In the genomic region with DNA sequence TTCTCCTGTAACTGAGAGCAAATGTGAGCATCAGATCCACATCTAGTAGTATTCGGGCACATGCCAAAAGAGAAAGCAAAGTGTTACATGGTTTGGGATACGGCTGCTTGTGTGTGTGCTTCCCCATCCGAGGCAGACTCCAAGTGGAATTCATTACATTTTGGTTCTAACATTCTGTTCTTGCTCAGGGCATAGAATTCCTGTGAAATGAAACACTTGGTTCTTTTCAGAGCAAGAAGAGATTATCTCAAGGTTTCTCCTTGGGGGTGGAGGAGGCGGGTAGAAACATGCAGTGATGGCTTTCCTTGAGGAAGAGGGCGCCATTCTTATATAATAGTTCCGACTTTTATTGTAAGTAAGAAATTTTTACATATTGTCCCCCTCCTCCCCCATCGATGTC, we compare ENCODE assay signal across 8 mouse cellular contexts. TPM values are rescaled to one million over a fixed set of nuclear protein-coding genes. Genes with fewer than 3 reads are reported as not detected.
DNase-seq lines count a peak whose midpoint lies in the region; ATAC-seq and TF ChIP-seq lines count a peak whose summit lies in the region.

No protein-coding gene starts in this region.

- intact Hi-C loops in heart, postnatal 25 days (cut with DNase I), result loop anchor here (5.0 kb wide), 3 partner anchors 84 to 99 kb away; no protein-coding TSS in a partner anchor

- 58% methylated on average over 7 of the region's 7 CpGs for WGBS in heart, embryonic 10.5 days
- 65% methylated on average over 7 of the region's 7 CpGs for WGBS in hindbrain, postnatal 0 days

- H3K4me2 ChIP-seq in hindbrain, postnatal 0 days (ENCODE audit: low read depth, low read length), result peak overlapping the region; percentile 80

- no peaks in the 10 kb centered on the region for H3K36me3 ChIP-seq in heart, embryonic 10.5 days
- H3K36me3 ChIP-seq in hindbrain, postnatal 0 days (ENCODE audit: insufficient read depth, low read length), result no peaks in the 10 kb centered on the region

- no peak for TF ChIP-seq CTCF in hindbrain, postnatal 0 days (IDR thresholded peaks at IDR 0.05; ENCODE audit: low read depth)

- H3K9ac ChIP-seq in hindbrain, postnatal 0 days (replicated peaks; ENCODE audit: low read length), result no peak overlapping the region

- peak overlapping the region; percentile 100 for H3K27ac ChIP-seq in heart, embryonic 10.5 days
- no peak overlapping the region for H3K27ac ChIP-seq in hindbrain, postnatal 0 days

- H3K9me3 ChIP-seq in heart, embryonic 10.5 days, result no peaks in the 10 kb centered on the region
- no peaks in the 10 kb centered on the region for H3K9me3 ChIP-seq in hindbrain, postnatal 0 days (ENCODE audit: low read length)

- peaks cover 37% of the 10 kb centered on the region for H3K4me1 ChIP-seq in heart, embryonic 10.5 days
- H3K4me1 ChIP-seq in hindbrain, postnatal 0 days (ENCODE audit: insufficient read depth, low read length), result 0 out of 2 replicates have a peak, but pooled peaks cover 9% of the 10 kb centered on the region

- no peak for DNase-seq in heart, embryonic 10.5 days (ENCODE audit: low spot score)
- no peak for DNase-seq in heart, postnatal 25 days (ENCODE audit: low spot score)
- DNase-seq in thymus, postnatal 14 days, result peak; percentile 16
- DNase-seq in thymus, postnatal 4 days, result no peak
- no peak for DNase-seq in hindbrain, postnatal 0 days (ENCODE audit: low spot score)
- peak; percentile 52 for DNase-seq in naive thymus-derived CD4-positive, alpha-beta T cell, adult 2 months (ENCODE audit: low read depth)
- DNase-seq in T-cell, adult 2 months (ENCODE audit: low spot score), result no peak
- no peak for DNase-seq in spleen, postnatal 4 days (ENCODE audit: low spot score in 2 of 2)

- no peaks in the 10 kb centered on the region for H3K27me3 ChIP-seq in heart, embryonic 10.5 days (ENCODE audit: insufficient read depth, poor library complexity, severe bottlenecking)
- no peaks in the 10 kb centered on the region for H3K27me3 ChIP-seq in hindbrain, postnatal 0 days (ENCODE audit: insufficient read depth, low read length)

- ATAC-seq in hindbrain, postnatal 0 days, result no peak

- peak overlapping the region; percentile 92 for H3K4me3 ChIP-seq in heart, embryonic 10.5 days
- no peak overlapping the region; the same call in 1 of the 2 replicates for H3K4me3 ChIP-seq in hindbrain, postnatal 0 days (ENCODE audit: low read length)

RNA-seq across cellular contexts. Expression of gene Mbnl1, which starts 30.6 kb away (rescaled TPM):
- polyA plus RNA-seq in heart, embryonic 10.5 days (2016; fragmentation: Nextera tagmentation; extraction: Ambion mirVana), result 66.5 and 71.7 TPM in 2 replicates
- 100 to 1,000 TPM; 191 to 197 TPM for total RNA-seq in heart, postnatal 25 days (2021)
- total RNA-seq in hindbrain, postnatal 0 days (2014; rRNA removed), result 71.4 and 90.8 TPM in 2 replicates
- 52.7 and 56.2 TPM in 2 replicates for polyA plus RNA-seq in hindbrain, postnatal 0 days (2015; fragmentation: Nextera tagmentation; extraction: Ambion mirVana)

Comparison
In these comparisons a context has a peak if more than half of its experiments do, and no peak if none do; other contexts are left out.
1. DNase-seq: peak in thymus, postnatal 14 days (single experiment) and naive thymus-derived CD4-positive, alpha-beta T cell, adult 2 months (single experiment); none in heart, embryonic 10.5 days (single experiment), heart, postnatal 25 days (single experiment), thymus, postnatal 4 days (single experiment), hindbrain, postnatal 0 days (single experiment), T-cell, adult 2 months (single experiment) and spleen, postnatal 4 days (0 of 2).